Mouse (Mus musculus) C2C12 (cell line): ENCODE data around the gene Usp7.

Experiments
- CEBPB ChIP-seq: IDR thresholded peaks from one replicate; pipeline ENCODE4 v1.6.1; 2011; ENCODE audit warnings: low read depth, mild to moderate bottlenecking, control low read depth, moderate library complexity
- MYOD1 ChIP-seq: IDR thresholded peaks from one replicate; pipeline ENCODE4 v1.6.1; 2011; ENCODE audit warnings: low read depth; ENCODE audit not compliant: control insufficient read depth, insufficient read length

- TF ChIP-seq CEBPB (no peak), MYOD1 (no peak)
Measured at GRCm38 (mm10) chr16:8658764-8659163, 133.3 kb downstream of the Usp7 start.
